Mouse (Mus musculus) liver, postnatal 0 days (tissue): ENCODE results near the gene Ankrd17.

Experiments used
- CTCF ChIP-seq: sonication (generic); IDR thresholded peaks from 2 replicates; pipeline ENCODE4 v1.5.1; 2016; ENCODE audit warnings: antibody characterized with exemption, low read depth
- EP300 ChIP-seq: IDR thresholded peaks from 2 replicates; pipeline ENCODE4 v1.6.1; 2016; ENCODE audit warnings: antibody characterized with exemption, low read depth, mild to moderate bottlenecking

DNA sequence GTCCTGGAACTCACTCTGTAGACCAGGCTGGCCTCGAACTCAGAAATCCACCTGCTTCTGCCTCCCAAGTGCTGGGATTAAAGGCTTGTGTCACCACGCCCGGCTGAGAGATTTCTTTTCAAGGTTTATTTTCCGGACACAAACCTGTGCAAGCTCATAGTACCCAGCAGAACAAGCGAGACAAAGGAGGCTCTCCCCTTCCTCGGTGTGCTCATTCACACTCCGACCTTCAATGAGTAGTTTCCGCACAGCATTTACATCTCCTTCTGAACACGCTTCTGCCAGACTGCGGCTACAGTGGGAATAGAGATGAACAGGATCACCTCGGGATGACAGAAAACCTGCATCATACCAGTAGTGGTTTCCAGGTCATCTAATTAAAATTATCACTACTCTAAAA, 68.0 kb downstream of the Ankrd17 start:
- TF ChIP-seq CTCF (no peak), EP300 (no peak)
